Mouse (Mus musculus) telencephalon, adult 2 months (tissue): Measurements from ENCODE around the gene Trim80.
"Not testable (repeated sequence)": the region's sequence is repeated elsewhere in the genome, so short reads cannot be mapped to it uniquely, and the experiment has no call there.

Source experiments
- DNase-seq: peaks from one replicate; pipeline ENCODE4 v3.0.0-alpha.2; 2011; ENCODE audit warnings: low read depth, low spot score

Gene Trim80

GRCm38 (mm10) chr11:115461846-115462242, 21.5 kb downstream of the Trim80 start:
- DNase-seq, result no peak

DNA sequence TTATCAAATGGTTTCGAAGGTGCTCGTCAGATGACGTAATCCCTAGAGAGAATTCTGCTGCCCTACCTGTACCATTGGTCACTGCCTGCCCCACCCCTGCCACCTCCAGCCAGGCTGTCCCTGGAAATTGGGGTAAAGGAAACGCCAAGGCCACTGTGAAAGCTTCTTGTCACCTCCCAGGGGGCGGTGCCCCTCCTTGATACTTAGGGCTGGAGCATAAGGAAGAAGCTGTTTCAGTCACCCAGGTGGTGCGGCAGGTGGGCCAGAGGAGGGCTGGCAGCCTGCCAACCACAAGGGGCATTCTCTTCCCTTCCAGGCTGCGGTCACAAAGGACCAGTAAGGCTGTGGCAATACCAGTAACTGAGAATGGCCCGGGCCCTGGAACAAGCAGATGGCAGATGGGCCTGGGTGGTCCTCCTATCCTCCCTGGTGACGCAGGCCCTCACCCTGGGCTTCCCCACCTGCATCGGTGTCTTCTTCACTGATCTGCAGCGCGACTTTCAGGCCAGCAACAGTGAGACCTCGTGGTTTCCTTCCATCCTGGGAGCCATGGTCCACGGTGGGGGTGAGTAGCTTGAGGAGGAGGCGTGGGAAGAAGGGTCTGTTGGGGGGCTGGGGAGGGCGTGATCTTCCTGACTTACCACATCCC, 22.0 kb downstream of the Trim80 start, which contains the start of gene Slc16a5:
Gene Slc16a5 (plus strand): TSS at position 232 of the 649 bp plus-strand sequence.
- no peak for DNase-seq

GRCm38 (mm10) chr11:115463397-115463796, 23.1 kb downstream of the Trim80 start:
- DNase-seq, result no peak

DNA sequence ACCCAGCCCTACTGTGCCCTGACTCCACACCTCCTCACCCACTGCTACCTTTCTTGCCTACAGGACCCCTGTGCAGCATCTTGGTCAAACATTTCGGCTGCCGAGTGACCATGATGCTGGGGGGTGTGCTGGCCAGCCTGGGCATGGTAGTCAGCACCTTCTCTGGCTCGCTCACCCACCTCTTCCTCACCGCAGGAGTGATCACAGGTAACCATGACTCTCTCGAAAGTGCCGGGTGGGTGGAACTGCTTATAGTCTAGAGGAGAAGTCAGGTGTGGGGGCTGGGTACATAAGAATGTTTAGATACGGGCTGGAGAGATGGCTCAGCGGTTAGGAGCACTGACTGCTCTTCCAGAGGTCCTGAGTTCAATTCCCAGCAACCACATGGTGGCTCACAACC, 24.5 kb downstream of the Trim80 start:
- no peak for DNase-seq

- no peak for DNase-seq
These were observed 26.9 kb downstream of the Trim80 start for GRCm38 (mm10) chr11:115467217-115467618.

DNA sequence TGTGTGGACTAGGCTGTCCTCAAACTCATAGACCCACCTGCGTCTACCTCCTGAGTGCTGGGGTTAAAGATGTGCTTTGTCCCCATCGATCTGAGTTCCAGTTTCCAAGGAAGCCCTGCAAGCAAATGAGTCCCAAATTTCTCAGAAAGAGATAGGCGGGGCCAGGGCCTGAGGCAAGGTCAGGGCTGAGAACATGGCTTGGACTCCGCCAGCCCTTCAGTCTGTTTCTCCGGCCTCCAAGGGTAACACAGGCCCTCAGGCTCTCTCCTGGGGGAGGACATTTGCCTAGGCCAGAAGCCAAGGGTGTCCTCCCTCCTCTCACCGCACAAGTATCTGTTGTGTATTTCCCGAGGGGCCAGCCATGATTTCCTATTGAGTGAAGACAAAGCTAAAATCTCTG, 31.8 kb downstream of the Trim80 start:
- no peak for DNase-seq

GRCm38 (mm10) chr11:115473626-115474275, 33.4 kb downstream of the Trim80 start:
- DNase-seq, result peak; percentile 94

DNA sequence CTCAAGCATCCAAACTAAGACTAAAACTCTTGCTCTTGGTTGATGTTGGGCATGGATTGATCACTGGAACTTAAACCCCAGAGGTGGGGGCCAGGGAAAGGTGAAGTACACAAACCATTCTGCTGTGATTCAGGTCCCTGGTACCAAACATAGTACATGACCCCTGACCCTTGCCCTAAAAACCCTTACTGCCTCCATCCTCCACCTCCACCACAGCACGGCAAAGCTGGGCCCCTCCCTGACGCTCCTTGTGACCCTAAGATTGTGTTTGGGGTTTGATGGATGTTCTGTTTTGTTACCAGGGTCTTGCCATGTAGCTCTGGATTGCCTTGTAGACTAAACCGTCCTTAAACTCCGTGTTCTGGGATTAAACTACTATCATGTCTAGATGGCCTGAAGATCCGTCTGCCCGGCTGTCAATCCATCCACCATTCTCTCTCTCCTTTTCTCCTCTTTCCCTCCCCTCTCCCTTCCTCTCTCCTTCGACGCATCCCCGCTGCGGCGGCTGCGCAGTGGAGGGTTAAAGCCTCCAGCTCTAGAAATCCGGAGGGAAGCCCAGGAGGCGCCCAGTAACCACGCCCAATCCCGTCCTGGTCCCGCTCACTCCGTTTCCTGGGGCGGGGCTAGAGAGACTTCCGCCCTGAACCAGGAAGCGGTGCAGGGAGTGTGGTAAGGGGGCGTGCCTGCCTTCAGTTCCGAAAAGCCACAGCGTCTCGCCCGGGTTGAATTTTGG, 34.8 kb downstream of the Trim80 start, which contains the start of gene Armc7:
Gene Armc7 (plus strand): TSS at position 643 of the 733 bp plus-strand sequence.
- DNase-seq, result peak; percentile 92

GRCm38 (mm10) chr11:115475758-115476237, 35.5 kb downstream of the Trim80 start:
- no peak for DNase-seq

- not testable (repeated sequence) for DNase-seq
These were observed 36.3 kb downstream of the Trim80 start for GRCm38 (mm10) chr11:115476630-115477029.

DNA sequence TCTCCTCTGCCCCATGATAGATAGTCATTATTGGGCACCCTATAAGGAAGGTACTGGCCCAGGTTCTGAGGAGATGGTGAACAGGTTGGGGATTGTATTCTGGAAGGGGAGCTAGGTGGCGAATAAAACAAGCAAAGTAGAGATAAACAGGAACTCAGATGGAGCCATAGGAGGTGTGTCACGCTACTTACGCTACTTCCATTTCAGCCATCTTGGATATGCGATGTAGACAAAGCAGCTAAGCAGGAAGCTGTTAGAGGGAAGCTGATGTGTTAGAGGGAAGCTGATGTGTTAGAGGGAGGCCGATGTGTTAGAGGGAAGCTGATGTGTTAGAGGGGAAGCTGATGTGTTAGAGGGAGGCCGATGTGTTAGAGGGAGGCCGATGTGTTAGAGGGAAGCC, 37.0 kb downstream of the Trim80 start:
- DNase-seq, result not testable (repeated sequence)

GRCm38 (mm10) chr11:115478296-115478938, 38.1 kb downstream of the Trim80 start:
- no peak for DNase-seq

GRCm38 (mm10) chr11:115481553-115482259, 41.4 kb downstream of the Trim80 start:
- peak; percentile 93 for DNase-seq

GRCm38 (mm10) chr11:115483278-115483677, 42.9 kb downstream of the Trim80 start:
- no peak for DNase-seq

DNA sequence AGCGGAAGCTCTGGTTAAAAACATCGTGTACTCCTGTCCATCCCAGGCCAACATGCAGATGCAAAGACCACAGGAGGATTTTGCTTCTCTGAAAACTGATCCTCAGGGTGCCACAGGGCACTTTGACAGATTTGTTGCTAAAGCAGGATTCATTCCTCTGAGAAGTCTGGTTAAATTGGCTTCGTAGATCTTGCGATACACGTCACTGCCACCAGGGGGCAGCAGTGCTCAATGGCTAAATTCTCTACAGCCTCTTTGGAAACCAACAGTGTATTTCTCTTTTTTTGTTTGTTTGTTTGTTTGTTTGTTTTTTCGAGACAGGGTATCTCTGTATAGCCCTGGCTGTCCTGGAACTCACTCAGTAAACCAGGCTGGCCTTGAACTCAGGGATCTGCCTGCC, 43.4 kb downstream of the Trim80 start:
- DNase-seq, result no peak

DNA sequence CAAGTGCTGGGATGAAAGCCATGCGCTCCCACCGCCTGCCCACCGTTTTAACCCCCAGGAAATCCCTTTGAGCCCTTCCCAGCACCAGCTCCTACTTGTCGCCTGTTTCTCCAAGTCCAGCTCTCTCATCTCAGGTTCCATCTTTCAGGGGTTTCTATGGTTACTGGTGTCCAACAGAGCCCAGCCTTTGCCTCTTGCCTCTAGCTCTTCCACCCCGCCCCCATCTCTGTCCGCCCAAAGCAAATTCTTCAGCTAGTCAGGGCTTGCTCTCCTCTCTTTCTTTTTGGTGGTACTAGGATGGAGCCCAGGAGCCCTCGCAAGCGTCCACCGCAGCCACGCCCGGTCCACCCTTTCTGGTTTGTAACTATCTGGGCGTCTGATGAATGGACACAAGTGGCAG, 44.8 kb downstream of the Trim80 start:
- DNase-seq, result no peak

DNA sequence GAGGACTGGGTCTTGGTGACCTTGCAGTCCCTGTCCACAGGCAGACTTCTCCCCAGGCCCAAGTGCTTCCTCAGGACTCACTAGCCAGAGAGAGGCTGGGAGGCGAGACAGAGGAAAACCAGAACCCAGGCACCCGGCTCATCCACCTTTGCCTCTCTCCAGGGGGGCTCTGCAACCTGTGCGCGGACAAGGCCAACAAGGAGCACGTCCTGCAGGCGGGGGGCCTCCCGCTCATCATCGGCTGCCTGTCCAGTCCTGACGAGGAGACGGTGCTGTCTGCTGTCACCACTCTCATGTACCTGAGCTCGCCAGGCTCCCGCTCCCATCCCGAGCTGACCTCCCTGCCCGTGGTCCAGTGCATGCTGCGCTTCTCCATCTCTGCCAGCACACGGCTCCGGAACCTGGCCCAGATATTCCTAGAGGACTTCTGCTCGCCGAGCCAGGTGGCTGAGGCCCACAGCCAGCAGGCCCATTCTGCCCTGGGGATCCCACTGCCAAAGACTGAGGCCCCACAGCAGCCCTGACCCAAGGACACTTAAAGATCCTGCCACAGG, 48.3 kb downstream of the Trim80 start:
- no peak for DNase-seq

DNA sequence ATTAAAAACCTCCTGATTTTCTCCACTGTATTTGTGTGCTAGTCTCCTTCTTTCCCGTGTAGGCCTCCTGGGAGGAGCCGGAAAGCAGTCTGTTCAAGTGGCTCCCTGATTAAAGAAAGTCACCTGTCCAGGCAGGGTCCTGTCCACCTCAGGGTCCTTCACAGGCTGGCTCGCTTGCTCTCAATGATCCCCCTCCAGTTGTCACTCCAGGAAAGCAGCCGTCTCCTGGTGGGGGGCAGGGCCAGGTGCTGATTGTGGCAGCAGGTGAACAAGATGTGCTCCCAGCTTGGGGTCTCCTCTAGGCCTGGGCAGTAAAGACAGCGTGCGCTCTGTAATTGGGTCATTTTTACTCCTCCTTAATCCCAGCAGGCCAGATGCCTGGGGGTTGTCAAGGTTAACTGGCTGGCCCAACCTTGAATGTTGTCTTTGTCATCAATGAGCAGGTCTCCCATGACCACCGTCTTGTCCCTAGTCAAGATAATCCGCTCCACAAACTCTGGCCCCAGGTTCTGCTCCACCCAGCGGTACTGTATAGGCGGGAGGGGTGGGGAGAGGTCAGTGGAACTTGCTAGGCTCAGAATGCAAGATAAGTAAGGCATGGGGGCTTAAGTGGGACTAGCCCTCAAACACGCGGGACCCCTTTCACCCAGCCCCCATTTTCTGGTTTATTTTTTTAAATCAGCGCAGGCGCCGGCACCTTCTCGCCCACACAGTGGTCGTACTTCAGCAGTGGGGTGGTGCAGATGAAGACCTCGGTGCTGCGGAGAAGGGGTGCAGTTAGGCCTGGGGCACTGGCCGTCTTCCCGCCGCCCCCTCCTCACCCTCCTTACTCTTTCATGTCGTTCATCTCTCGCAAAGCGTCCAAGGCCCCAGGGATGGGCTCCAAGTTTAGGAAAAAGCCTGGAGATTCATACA, 50.4 kb downstream of the Trim80 start:
- DNase-seq, result no peak

- peak; percentile 84 for DNase-seq
These were observed 51.2 kb downstream of the Trim80 start, which contains the start of gene Nt5c for GRCm38 (mm10) chr11:115491356-115492083. Gene Nt5c, minus strand, starts transcription at chr11:115491862.
